Mouse (Mus musculus): ENCODE measurements at regions not wholly inside any gene's neighbourhood (a gene's known extent, or its start where the extent isn't known, plus 50 kb on each side); places are given as distances from the start of the nearest gene placed in this dataset.
"Not testable (repeated sequence)": the region's sequence is repeated elsewhere in the genome, so short reads cannot be mapped to it uniquely, and the experiment has no call there.

GRCm38 (mm10) chr15:92964131-92964530, 310.8 kb downstream of the Gxylt1 start:
- Histone ChIP-seq H3K36me3 (replicated peaks) (no peaks in the 10 kb centered on the region), H3K27me3 (ENCODE audit: poor library complexity, severe bottlenecking) (no peaks in the 10 kb centered on the region), H3K4me1 (no peaks in the 10 kb centered on the region), H3K27ac (no peak overlapping the region), H3K4me3 (no peak overlapping the region), H3K9me3 (no peaks in the 10 kb centered on the region)
- 83% methylated on average over 1 of the region's 1 CpGs for WGBS
- no peak for DNase-seq (ENCODE audit: extremely low spot score, low spot score)

- WGBS, result 86% methylated on average over 3 of the region's 3 CpGs
- H3K4me3 ChIP-seq; H3K27me3 ChIP-seq (ENCODE audit: poor library complexity, severe bottlenecking): not testable (repeated sequence)
Observed at GRCm38 (mm10) chr15:92950912-92951311, 324.1 kb downstream of the Gxylt1 start.

GRCm38 (mm10) chr15:92946216-92946615, 328.8 kb downstream of the Gxylt1 start:
- Histone ChIP-seq H3K27me3 (ENCODE audit: poor library complexity, severe bottlenecking) (no peaks in the 10 kb centered on the region), H3K4me1 (no peaks in the 10 kb centered on the region), H3K36me3 (replicated peaks) (no peaks in the 10 kb centered on the region), H3K9me3 (no peaks in the 10 kb centered on the region), H3K27ac (no peak overlapping the region), H3K4me3 (no peak overlapping the region)
- DNase-seq (ENCODE audit: extremely low spot score, low spot score), result no peak
- 79% methylated on average over 5 of the region's 5 CpGs for WGBS

More at GRCm38 (mm10) chr15:92950912-92951311, 324.1 kb downstream of the Gxylt1 start:
- not testable (repeated sequence) for H3K27ac ChIP-seq; H3K4me1 ChIP-seq; DNase-seq (ENCODE audit: extremely low spot score, low spot score); H3K9me3 ChIP-seq; H3K36me3 ChIP-seq (replicated peaks)

- Histone ChIP-seq H3K9me3 (no peaks in the 10 kb centered on the region), H3K4me3 (no peak overlapping the region), H3K36me3 (replicated peaks) (no peaks in the 10 kb centered on the region), H3K4me1 (peaks cover 5% of the 10 kb centered on the region; the same call in 1 of the 2 replicates), H3K27me3 (ENCODE audit: poor library complexity, severe bottlenecking) (no peaks in the 10 kb centered on the region), H3K27ac (no peak overlapping the region)
- DNase-seq (ENCODE audit: extremely low spot score, low spot score), result no peak
- whole genome bisulfite sequencing, result 86% methylated on average over 8 of the region's 8 CpGs
Observed at GRCm38 (mm10) chr15:92903821-92904220, 371.2 kb downstream of the Gxylt1 start.

GRCm38 (mm10) chr15:92897277-92897676, 377.7 kb downstream of the Gxylt1 start:
- no peaks in the 10 kb centered on the region for H3K9me3 ChIP-seq
- 89% methylated on average over 7 of the region's 7 CpGs for WGBS
- H3K27me3 ChIP-seq (ENCODE audit: poor library complexity, severe bottlenecking), result no peaks in the 10 kb centered on the region

GRCm38 (mm10) chr15:92895836-92896235, 379.1 kb downstream of the Gxylt1 start:
- H3K4me1 ChIP-seq, result no peaks in the 10 kb centered on the region
- DNase-seq (ENCODE audit: extremely low spot score, low spot score), result no peak
- no peaks in the 10 kb centered on the region for H3K36me3 ChIP-seq (replicated peaks)
- H3K9me3 ChIP-seq, result no peaks in the 10 kb centered on the region
- no peak overlapping the region for H3K27ac ChIP-seq
- WGBS, result 81% methylated on average over 4 of the region's 4 CpGs
- H3K4me3 ChIP-seq, result no peak overlapping the region
- H3K27me3 ChIP-seq (ENCODE audit: poor library complexity, severe bottlenecking), result no peaks in the 10 kb centered on the region

More at GRCm38 (mm10) chr15:92897277-92897676, 377.7 kb downstream of the Gxylt1 start:
- no peaks in the 10 kb centered on the region for H3K36me3 ChIP-seq (replicated peaks)
- H3K27ac ChIP-seq, result no peak overlapping the region
- H3K4me1 ChIP-seq, result no peaks in the 10 kb centered on the region
- DNase-seq (ENCODE audit: extremely low spot score, low spot score), result no peak
- no peak overlapping the region for H3K4me3 ChIP-seq

- no peaks in the 10 kb centered on the region for H3K4me1 ChIP-seq
- H3K4me3 ChIP-seq, result no peak overlapping the region
- H3K36me3 ChIP-seq (replicated peaks), result no peaks in the 10 kb centered on the region
- no peak for DNase-seq (ENCODE audit: extremely low spot score, low spot score)
- no peaks in the 10 kb centered on the region for H3K27me3 ChIP-seq (ENCODE audit: poor library complexity, severe bottlenecking)
- H3K27ac ChIP-seq, result no peak overlapping the region
- no peaks in the 10 kb centered on the region for H3K9me3 ChIP-seq
- 84% methylated on average over 5 of the region's 5 CpGs for WGBS
Observed at GRCm38 (mm10) chr15:92876438-92876837, 398.5 kb downstream of the Gxylt1 start.

- no peak overlapping the region for H3K4me3 ChIP-seq
- H3K27ac ChIP-seq, result no peak overlapping the region
- WGBS, result 84% methylated on average over 5 of the region's 5 CpGs
- no peaks in the 10 kb centered on the region for H3K4me1 ChIP-seq
- no peaks in the 10 kb centered on the region for H3K36me3 ChIP-seq (replicated peaks)
- no peaks in the 10 kb centered on the region for H3K27me3 ChIP-seq (ENCODE audit: poor library complexity, severe bottlenecking)
- no peaks in the 10 kb centered on the region for H3K9me3 ChIP-seq
- no peak for DNase-seq (ENCODE audit: extremely low spot score, low spot score)
Observed at GRCm38 (mm10) chr15:92864106-92864505, 410.9 kb downstream of the Gxylt1 start.

- WGBS, result 80% methylated on average over 5 of the region's 5 CpGs
- H3K36me3 ChIP-seq (replicated peaks), result no peaks in the 10 kb centered on the region
- no peak overlapping the region for H3K4me3 ChIP-seq
Observed at GRCm38 (mm10) chr15:92850854-92851253, 424.1 kb downstream of the Gxylt1 start.

GRCm38 (mm10) chr15:92840035-92840434, 434.9 kb downstream of the Gxylt1 start:
- no peak for DNase-seq (ENCODE audit: extremely low spot score, low spot score)

More at GRCm38 (mm10) chr15:92850854-92851253, 424.1 kb downstream of the Gxylt1 start:
- Histone ChIP-seq H3K27ac (no peak overlapping the region), H3K9me3 (no peaks in the 10 kb centered on the region), H3K4me1 (no peaks in the 10 kb centered on the region), H3K27me3 (ENCODE audit: poor library complexity, severe bottlenecking) (no peaks in the 10 kb centered on the region)
- DNase-seq (ENCODE audit: extremely low spot score, low spot score), result no peak

GRCm38 (mm10) chr15:92839611-92840010, 435.4 kb downstream of the Gxylt1 start:
- H3K27ac ChIP-seq, result no peak overlapping the region
- WGBS, result 76% methylated on average over 4 of the region's 4 CpGs
- H3K4me1 ChIP-seq, result peaks cover 4% of the 10 kb centered on the region; the same call in 1 of the 2 replicates
- no peaks in the 10 kb centered on the region for H3K36me3 ChIP-seq (replicated peaks)
- no peak overlapping the region for H3K4me3 ChIP-seq
- H3K9me3 ChIP-seq, result no peaks in the 10 kb centered on the region
- H3K27me3 ChIP-seq (ENCODE audit: poor library complexity, severe bottlenecking), result no peaks in the 10 kb centered on the region
- DNase-seq (ENCODE audit: extremely low spot score, low spot score), result no peak

More at GRCm38 (mm10) chr15:92840035-92840434, 434.9 kb downstream of the Gxylt1 start:
- Histone ChIP-seq H3K27ac (no peak overlapping the region), H3K4me1 (peaks cover 4% of the 10 kb centered on the region; the same call in 1 of the 2 replicates), H3K9me3 (no peaks in the 10 kb centered on the region), H3K4me3 (no peak overlapping the region), H3K27me3 (ENCODE audit: poor library complexity, severe bottlenecking) (no peaks in the 10 kb centered on the region), H3K36me3 (replicated peaks) (no peaks in the 10 kb centered on the region)
- 66% methylated on average over 5 of the region's 5 CpGs for WGBS

- Histone ChIP-seq H3K27ac (no peak overlapping the region), H3K9me3 (no peaks in the 10 kb centered on the region), H3K4me1 (no peaks in the 10 kb centered on the region), H3K36me3 (replicated peaks) (no peaks in the 10 kb centered on the region), H3K27me3 (ENCODE audit: poor library complexity, severe bottlenecking) (no peaks in the 10 kb centered on the region), H3K4me3 (no peak overlapping the region)
- 90% methylated on average over 4 of the region's 4 CpGs for WGBS
- DNase-seq (ENCODE audit: extremely low spot score, low spot score), result no peak
Observed at GRCm38 (mm10) chr15:92826136-92826535, 429.5 kb downstream of the Pdzrn4 start.

All from forebrain, embryonic 10.5 days (tissue).